Comparison of ENCODE assay signal across 8 mouse cellular contexts in the genomic region with DNA sequence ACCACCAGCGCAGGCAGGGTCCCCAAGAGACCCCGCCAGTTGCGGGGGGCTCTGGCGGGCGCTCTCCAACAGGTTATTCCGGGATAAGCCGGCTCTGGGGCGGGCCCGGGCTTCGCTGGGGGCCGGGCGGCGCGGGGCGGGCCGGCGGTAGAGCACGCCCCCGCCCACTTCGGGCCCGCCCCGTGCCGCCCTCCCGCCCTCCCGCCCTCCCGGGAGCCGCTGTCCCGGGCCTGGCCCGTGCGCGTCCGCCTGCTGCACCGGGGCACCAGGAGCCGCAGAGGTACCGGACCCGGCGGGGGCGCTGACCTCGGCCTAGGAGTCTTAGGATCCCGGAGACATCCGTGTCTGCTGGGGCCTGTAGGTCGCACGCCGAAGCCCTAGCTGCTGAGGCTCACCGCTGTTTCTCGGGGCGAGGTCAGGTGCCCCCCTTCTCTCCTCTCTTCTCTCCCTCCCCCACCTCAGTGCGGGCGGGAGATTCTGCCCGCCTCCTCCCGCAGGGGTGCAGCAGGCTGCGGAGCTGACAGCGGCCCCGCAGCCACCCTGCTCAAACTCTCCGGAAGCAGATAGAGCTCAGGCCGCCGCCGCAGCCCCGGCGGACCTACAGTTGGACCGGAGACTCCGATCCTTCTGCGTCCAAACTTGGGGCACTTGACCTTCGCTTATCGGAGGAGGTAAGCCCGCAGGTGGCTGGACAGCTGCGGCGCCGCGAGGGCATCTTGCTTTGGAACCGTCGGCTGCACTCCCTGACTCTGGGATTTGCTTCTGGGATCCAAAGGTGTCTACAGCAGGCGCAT. TPM values are rescaled to one million over a fixed set of nuclear protein-coding genes. Genes with fewer than 3 reads are reported as not detected.
DNase-seq lines count a peak whose midpoint lies in the region; ATAC-seq and TF ChIP-seq lines count a peak whose summit lies in the region.

A gene (plus strand): TSS at position 206 of the 794 bp plus-strand sequence.

- no peaks in the 10 kb centered on the region for H3K9me3 ChIP-seq in forebrain, embryonic 11.5 days (ENCODE audit: control insufficient read depth, low read length)
- no peaks in the 10 kb centered on the region for H3K9me3 ChIP-seq in heart, embryonic 15.5 days (replicated peaks)

- WGBS in forebrain, embryonic 11.5 days: under 1% methylated on average over 61 of the region's 73 CpGs
- under 1% methylated on average over 52 of the region's 73 CpGs for WGBS in heart, embryonic 15.5 days

- H3K4me1 ChIP-seq in bone marrow macrophage, adult 2 months (ENCODE audit: control insufficient read depth, insufficient read depth, low read length): peaks cover 17% of the 10 kb centered on the region
- peaks cover 4% of the 10 kb centered on the region; the same call in 1 of the 2 replicates for H3K4me1 ChIP-seq in forebrain, embryonic 11.5 days (replicated peaks; ENCODE audit: control insufficient read depth, insufficient read depth, low read length)
- H3K4me1 ChIP-seq in heart, embryonic 15.5 days (replicated peaks): peaks cover 21% of the 10 kb centered on the region

- peak; percentile 52 for DNase-seq in ES-CJ7 (ENCODE audit: low read depth, low spot score)
- DNase-seq in forebrain, embryonic 11.5 days (ENCODE audit: low spot score): no peak
- no peak for DNase-seq in layer of hippocampus, adult 8-10 months (ENCODE audit: low spot score in 2 of 2)
- DNase-seq in lung, postnatal 36 days: peak; percentile 68
- DNase-seq in retina, embryonic 14.5 days (ENCODE audit: low spot score): peak; percentile 60
- DNase-seq in thymus, postnatal 4 days: peak; percentile 87

- H3K4me3 ChIP-seq in bone marrow macrophage, adult 2 months (ENCODE audit: insufficient read depth, low read length): peak within 1 kb of the TSS; percentile 96
- peak within 1 kb of the TSS; percentile 80 for H3K4me3 ChIP-seq in forebrain, embryonic 11.5 days (ENCODE audit: low read depth, low read length)
- peak within 1 kb of the TSS; percentile 88 for H3K4me3 ChIP-seq in heart, embryonic 15.5 days

- peak within 1 kb of the TSS; percentile 82 for H3K27ac ChIP-seq in bone marrow macrophage, adult 2 months (ENCODE audit: insufficient read depth, low read depth, low read length)
- H3K27ac ChIP-seq in forebrain, embryonic 11.5 days (ENCODE audit: low read depth, low read length): no peak within 1 kb of the TSS
- H3K27ac ChIP-seq in heart, embryonic 15.5 days: peak within 1 kb of the TSS; percentile 64

- peak within 1 kb of the TSS; percentile 94 for H3K4me2 ChIP-seq in forebrain, embryonic 11.5 days (ENCODE audit: low read depth, low read length, severe bottlenecking)
- H3K4me2 ChIP-seq in heart, embryonic 15.5 days: peak within 1 kb of the TSS; percentile 85

- no peak for TF ChIP-seq POLR2A in bone marrow macrophage, adult 2 months (IDR thresholded peaks at IDR 0.05; ENCODE audit: borderline replicate concordance, low read depth, low read length)

- 0 out of 2 replicates have a peak, but pooled peaks cover 3% of the 10 kb centered on the region for H3K27me3 ChIP-seq in forebrain, embryonic 11.5 days (ENCODE audit: control insufficient read depth, insufficient read depth, low read length)
- peaks cover 14% of the 10 kb centered on the region; the same call in 1 of the 2 replicates for H3K27me3 ChIP-seq in heart, embryonic 15.5 days

- no peaks in the 10 kb centered on the region for H3K36me3 ChIP-seq in forebrain, embryonic 11.5 days (ENCODE audit: control insufficient read depth, insufficient read depth, low read length)
- no peaks in the 10 kb centered on the region for H3K36me3 ChIP-seq in heart, embryonic 15.5 days

- peak; percentile 84 for ATAC-seq in forebrain, embryonic 11.5 days (replicated peaks; ENCODE audit: low FRiP score)
- ATAC-seq in heart, embryonic 15.5 days (replicated peaks; ENCODE audit: insufficient number of reproducible peaks, insufficient read depth, low FRiP score, low read depth): peak; percentile 90

- TF ChIP-seq CTCF in bone marrow macrophage, adult 2 months (IDR thresholded peaks at IDR 0.05; ENCODE audit: low read depth, low read length): no peak

- H3K9ac ChIP-seq in forebrain, embryonic 11.5 days (ENCODE audit: low read length): peak within 1 kb of the TSS; percentile 68
- peak within 1 kb of the TSS; percentile 74 for H3K9ac ChIP-seq in heart, embryonic 15.5 days

RNA-seq across cellular contexts. Expression of the gene that starts here (rescaled TPM):
- polyA plus RNA-seq in bone marrow macrophage, adult 2 months (2012; ENCODE audit: insufficient read depth, insufficient read length, missing spikeins): 43.4 and 50.2 TPM in 2 replicates
- polyA plus RNA-seq in forebrain, embryonic 11.5 days (2014; fragmentation: Nextera tagmentation; extraction: Ambion mirVana): 12.3 and 14.3 TPM in 2 replicates
- 14.7 and 16.5 TPM in 2 replicates for polyA plus RNA-seq in heart, embryonic 15.5 days (2015; fragmentation: Nextera tagmentation; extraction: Ambion mirVana)
- 10 to 100 TPM; 68.2 to 77.4 (median 69.8) TPM for total RNA-seq in layer of hippocampus, adult 8-10 months (2022)

Comparison
In these comparisons a context has a peak if more than half of its experiments do, and no peak if none do; other contexts are left out.
1. DNase-seq: peak in ES-CJ7 (single experiment), lung, postnatal 36 days (single experiment), retina, embryonic 14.5 days (single experiment) and thymus, postnatal 4 days (single experiment); none in forebrain, embryonic 11.5 days (single experiment) and layer of hippocampus, adult 8-10 months (0 of 2).
2. Peak in every context shown above with its lines, with median percentiles within 50 percentile points of each other: H3K4me3 ChIP-seq.